Mouse (Mus musculus) neural tube, embryonic 12.5 days (tissue): Measurements from ENCODE around the gene Notch2. TPM values are rescaled to one million over a fixed set of nuclear protein-coding genes. Genes with fewer than 3 reads are reported as not detected.

Experiments used
- ATAC-seq: fragments of 200-750 bp; cut with Nextera tagmentation; 2 replicates; pipeline ENCODE4 v1.8.0; 2017; ENCODE audit warnings: low read depth, mild to moderate bottlenecking, moderate TSS enrichment, moderate library complexity; ENCODE audit not compliant: low FRiP score
- H3K27ac ChIP-seq: fragments of 300-500 bp; sonication (generic); 2 replicates; pipeline ENCODE4 v1.5.1; 2016
- H3K27me3 ChIP-seq: fragments of 300-500 bp; sonication (generic); replicated peaks from 2 replicates; pipeline ENCODE4 v1.6.1; 2016; ENCODE audit warnings: mild to moderate bottlenecking
- H3K36me3 ChIP-seq: fragments of 300-500 bp; sonication (generic); 2 replicates; pipeline ENCODE4 v1.6.1; 2016; ENCODE audit warnings: mild to moderate bottlenecking
- H3K4me1 ChIP-seq: fragments of 300-500 bp; sonication (generic); 2 replicates; pipeline ENCODE4 v1.6.1; 2016
- H3K4me2 ChIP-seq: fragments of 300-500 bp; sonication (generic); replicated peaks from 2 replicates; pipeline ENCODE4 v1.6.1; 2016; ENCODE audit warnings: mild to moderate bottlenecking
- H3K4me3 ChIP-seq: fragments of 300-500 bp; sonication (generic); 2 replicates; pipeline ENCODE4 v1.5.1; 2016
- H3K9ac ChIP-seq: fragments of 300-500 bp; sonication (generic); 2 replicates; pipeline ENCODE4 v1.6.1; 2016; ENCODE audit warnings: mild to moderate bottlenecking
- H3K9me3 ChIP-seq: fragments of 300-500 bp; sonication (generic); 2 replicates; pipeline ENCODE4 v1.6.1; 2016; ENCODE audit warnings: mild to moderate bottlenecking
- WGBS: fragments of 180-500 bp; shearing (Covaris S2); methylation state at CpG from one replicate; pipeline ENCODE4 v1.1.7; 2016; 5-methylcytosine and 5-hydroxymethylcytosine counted together
- polyA plus RNA-seq: library from polyadenylated mRNA; unstranded; fragments of >200 nt; fragmentation: Nextera tagmentation; extraction: Ambion mirVana; gene quantifications from 2 replicates; pipeline ENCODE4 v1.2.1, GENCODE M21; 2016

Notch2 gene
- polyA plus RNA-seq, 1 experiment from 2014 or later, result 17.1 TPM

GRCm38 (mm10) chr3:98036161-98036560, 22.8 kb downstream of the Notch2 start:
- WGBS, result 67% methylated on average over 6 of the region's 6 CpGs
- Histone ChIP-seq H3K36me3 (no peaks in the 10 kb centered on the region), H3K4me3 (no peak overlapping the region), H3K27me3 (no peaks in the 10 kb centered on the region), H3K9me3 (no peaks in the 10 kb centered on the region), H3K27ac (no peak overlapping the region), H3K4me1 (peaks cover 39% of the 10 kb centered on the region), H3K9ac (0 out of 2 replicates have a peak overlapping the region, but pooled peaks have one; percentile 13), H3K4me2 (no peak overlapping the region)
- no peak for ATAC-seq

- peaks cover 36% of the 10 kb centered on the region for H3K4me1 ChIP-seq
- H3K9ac ChIP-seq, result no peak overlapping the region
- H3K27ac ChIP-seq, result no peak overlapping the region
- no peak overlapping the region for H3K4me3 ChIP-seq
- H3K36me3 ChIP-seq, result no peaks in the 10 kb centered on the region
- no peak for ATAC-seq
- 71% methylated on average over 7 of the region's 7 CpGs for WGBS
- no peaks in the 10 kb centered on the region for H3K9me3 ChIP-seq
- no peaks in the 10 kb centered on the region for H3K27me3 ChIP-seq
- no peak overlapping the region for H3K4me2 ChIP-seq
These were observed 23.8 kb downstream of the Notch2 start for GRCm38 (mm10) chr3:98037151-98037550.

GRCm38 (mm10) chr3:98038658-98039057, 25.3 kb downstream of the Notch2 start:
- Histone ChIP-seq H3K4me3 (no peak overlapping the region), H3K9me3 (no peaks in the 10 kb centered on the region), H3K27ac (no peak overlapping the region), H3K9ac (no peak overlapping the region), H3K36me3 (no peaks in the 10 kb centered on the region), H3K27me3 (no peaks in the 10 kb centered on the region), H3K4me2 (no peak overlapping the region), H3K4me1 (peaks cover 43% of the 10 kb centered on the region)
- no peak for ATAC-seq
- WGBS, result 84% methylated on average over 8 of the region's 8 CpGs

GRCm38 (mm10) chr3:98039223-98039622, 25.9 kb downstream of the Notch2 start:
- no peak overlapping the region for H3K9ac ChIP-seq
- no peaks in the 10 kb centered on the region for H3K36me3 ChIP-seq
- no peaks in the 10 kb centered on the region for H3K9me3 ChIP-seq
- WGBS, result 37% methylated on average over 4 of the region's 5 CpGs
- peaks cover 47% of the 10 kb centered on the region for H3K4me1 ChIP-seq
- H3K27me3 ChIP-seq, result no peaks in the 10 kb centered on the region
- ATAC-seq, result no peak
- no peak overlapping the region for H3K4me2 ChIP-seq
- no peak overlapping the region for H3K4me3 ChIP-seq
- no peak overlapping the region for H3K27ac ChIP-seq

GRCm38 (mm10) chr3:98039666-98040456, 26.5 kb downstream of the Notch2 start:
- H3K4me1 ChIP-seq, result peaks cover 43% of the 10 kb centered on the region
- 80% methylated on average over 16 of the region's 16 CpGs for WGBS
- ATAC-seq, result no peak
- H3K9ac ChIP-seq, result no peak overlapping the region
- no peak overlapping the region for H3K27ac ChIP-seq
- no peaks in the 10 kb centered on the region for H3K27me3 ChIP-seq
- H3K9me3 ChIP-seq, result no peaks in the 10 kb centered on the region
- no peaks in the 10 kb centered on the region for H3K36me3 ChIP-seq
- H3K4me3 ChIP-seq, result no peak overlapping the region
- no peak overlapping the region for H3K4me2 ChIP-seq

GRCm38 (mm10) chr3:98040836-98041235, 27.5 kb downstream of the Notch2 start:
- Histone ChIP-seq H3K4me2 (no peak overlapping the region), H3K27ac (no peak overlapping the region), H3K36me3 (no peaks in the 10 kb centered on the region), H3K9me3 (no peaks in the 10 kb centered on the region), H3K4me1 (peaks cover 38% of the 10 kb centered on the region), H3K27me3 (no peaks in the 10 kb centered on the region), H3K4me3 (no peak overlapping the region), H3K9ac (no peak overlapping the region)
- 93% methylated on average over 6 of the region's 6 CpGs for WGBS
- no peak for ATAC-seq

GRCm38 (mm10) chr3:98042301-98042700, 29.0 kb downstream of the Notch2 start:
- Histone ChIP-seq H3K4me1 (peaks cover 37% of the 10 kb centered on the region), H3K9ac (no peak overlapping the region)

GRCm38 (mm10) chr3:98042955-98043456, 29.7 kb downstream of the Notch2 start:
- Histone ChIP-seq H3K36me3 (no peaks in the 10 kb centered on the region), H3K9ac (no peak overlapping the region), H3K4me3 (no peak overlapping the region), H3K4me2 (peak overlapping the region; percentile 34), H3K9me3 (no peaks in the 10 kb centered on the region), H3K4me1 (peaks cover 37% of the 10 kb centered on the region), H3K27ac (peak overlapping the region; percentile 51; the same call in 1 of the 2 replicates), H3K27me3 (no peaks in the 10 kb centered on the region)
- peak; percentile 77 for ATAC-seq
- 9% methylated on average over 9 of the region's 9 CpGs for WGBS

More at GRCm38 (mm10) chr3:98042301-98042700, 29.0 kb downstream of the Notch2 start:
- Histone ChIP-seq H3K9me3 (no peaks in the 10 kb centered on the region), H3K27me3 (no peaks in the 10 kb centered on the region), H3K27ac (0 out of 2 replicates have a peak overlapping the region, but pooled peaks have one; percentile 27), H3K4me3 (no peak overlapping the region), H3K4me2 (peak overlapping the region; percentile 34; the same call in 1 of the 2 replicates), H3K36me3 (no peaks in the 10 kb centered on the region)
- no peak for ATAC-seq
- 63% methylated on average over 6 of the region's 6 CpGs for WGBS

GRCm38 (mm10) chr3:98043669-98044068, 30.3 kb downstream of the Notch2 start:
- WGBS, result 43% methylated on average over 4 of the region's 4 CpGs
- peaks cover 37% of the 10 kb centered on the region for H3K4me1 ChIP-seq
- 0 out of 2 replicates have a peak, but pooled peaks have one; percentile 41 for ATAC-seq
- H3K4me3 ChIP-seq, result no peak overlapping the region
- no peaks in the 10 kb centered on the region for H3K9me3 ChIP-seq
- no peaks in the 10 kb centered on the region for H3K27me3 ChIP-seq
- no peak overlapping the region for H3K9ac ChIP-seq
- 0 out of 2 replicates have a peak overlapping the region, but pooled peaks have one; percentile 34 for H3K4me2 ChIP-seq
- H3K27ac ChIP-seq, result peak overlapping the region; percentile 51; the same call in 1 of the 2 replicates
- no peaks in the 10 kb centered on the region for H3K36me3 ChIP-seq

GRCm38 (mm10) chr3:98044768-98045368, 31.5 kb downstream of the Notch2 start:
- no peak for ATAC-seq
- no peak overlapping the region for H3K4me2 ChIP-seq
- no peak overlapping the region for H3K9ac ChIP-seq
- WGBS, result 88% methylated on average over 4 of the region's 4 CpGs
- no peak overlapping the region for H3K27ac ChIP-seq
- no peaks in the 10 kb centered on the region for H3K36me3 ChIP-seq
- H3K4me3 ChIP-seq, result no peak overlapping the region
- peaks cover 31% of the 10 kb centered on the region for H3K4me1 ChIP-seq
- no peaks in the 10 kb centered on the region for H3K27me3 ChIP-seq
- no peaks in the 10 kb centered on the region for H3K9me3 ChIP-seq

GRCm38 (mm10) chr3:98045465-98046148, 32.3 kb downstream of the Notch2 start:
- no peak overlapping the region for H3K9ac ChIP-seq
- H3K4me1 ChIP-seq, result peaks cover 30% of the 10 kb centered on the region
- no peaks in the 10 kb centered on the region for H3K36me3 ChIP-seq
- no peak overlapping the region for H3K27ac ChIP-seq
- 74% methylated on average over 8 of the region's 8 CpGs for WGBS
- no peak for ATAC-seq
- H3K27me3 ChIP-seq, result no peaks in the 10 kb centered on the region
- H3K4me3 ChIP-seq, result no peak overlapping the region
- H3K4me2 ChIP-seq, result no peak overlapping the region
- no peaks in the 10 kb centered on the region for H3K9me3 ChIP-seq

- Histone ChIP-seq H3K4me1 (peaks cover 33% of the 10 kb centered on the region), H3K4me2 (no peak overlapping the region), H3K27ac (no peak overlapping the region), H3K4me3 (no peak overlapping the region), H3K9me3 (no peaks in the 10 kb centered on the region), H3K27me3 (no peaks in the 10 kb centered on the region), H3K9ac (no peak overlapping the region), H3K36me3 (no peaks in the 10 kb centered on the region)
- 78% methylated on average over 8 of the region's 8 CpGs for WGBS
- ATAC-seq, result no peak
These were observed 33.0 kb downstream of the Notch2 start for GRCm38 (mm10) chr3:98046305-98046704.
